Comparison of ENCODE assay signal across 8 mouse cellular contexts in genomic region chr19:34151909-34152308, GRCm38 (mm10). TPM values are rescaled to one million over a fixed set of nuclear protein-coding genes. Genes with fewer than 3 reads are reported as not detected.
A peak's percentile ranks its signal among the peaks of the same experiment; 100 is the strongest.
DNase-seq lines count a peak whose midpoint lies in the region; ATAC-seq and TF ChIP-seq lines count a peak whose summit lies in the region.

No protein-coding gene starts in this region.

- H3K79me2 ChIP-seq in heart, adult 2 months (replicated peaks; ENCODE audit: control insufficient read depth, insufficient read depth, low read length), result no peaks in the 10 kb centered on the region

- ATAC-seq in lung, postnatal 0 days, result no peak

- no peak for DNase-seq in heart, adult 2 months
- no peak for DNase-seq in heart, adult 11 months
- peak; percentile 66 for DNase-seq in lung, postnatal 0 days (ENCODE audit: low spot score)
- DNase-seq in lung, adult 18-20 months, result no peak
- peak; percentile 62 for DNase-seq in adipocyte (ENCODE audit: low spot score)
- peak; percentile 11 to 33 for DNase-seq in natural killer cell, adult 2 months (ENCODE audit: low spot score in 2 of 2)
- DNase-seq in ovary, postnatal 10 days (ENCODE audit: low spot score), result no peak
- DNase-seq in kidney, adult 8-10 months, result no peak

- no peak overlapping the region for H3K4me2 ChIP-seq in lung, postnatal 0 days (replicated peaks; ENCODE audit: low read depth, low read length)

- TF ChIP-seq EP300 in heart, adult 2 months (IDR thresholded peaks at IDR 0.05; ENCODE audit: insufficient read depth, low read depth, low read length), result no peak
- no peak for TF ChIP-seq EP300 in lung, postnatal 0 days (IDR thresholded peaks at IDR 0.05)

- 77% methylated on average over 1 of the region's 1 CpGs for WGBS in heart, adult 2 months
- WGBS in lung, postnatal 0 days, result 63% methylated on average over 1 of the region's 1 CpGs

- no peak overlapping the region for H3K9ac ChIP-seq in heart, adult 2 months (ENCODE audit: low read depth, low read length)
- H3K9ac ChIP-seq in lung, postnatal 0 days (replicated peaks; ENCODE audit: low read depth), result no peak overlapping the region

- H3K36me3 ChIP-seq in heart, adult 2 months (ENCODE audit: control insufficient read depth, insufficient read depth, low read length), result no peaks in the 10 kb centered on the region
- no peaks in the 10 kb centered on the region for H3K36me3 ChIP-seq in lung, postnatal 0 days (ENCODE audit: insufficient read depth, low read length)

- no peaks in the 10 kb centered on the region for H3K4me1 ChIP-seq in heart, adult 2 months (ENCODE audit: control insufficient read depth, insufficient read depth, low read length)
- H3K4me1 ChIP-seq in lung, postnatal 0 days (ENCODE audit: insufficient read depth, low read depth, low read length), result no peaks in the 10 kb centered on the region

- H3K27me3 ChIP-seq in heart, adult 2 months (ENCODE audit: control insufficient read depth, insufficient read depth, low read length), result no peaks in the 10 kb centered on the region
- no peaks in the 10 kb centered on the region for H3K27me3 ChIP-seq in lung, postnatal 0 days (replicated peaks; ENCODE audit: insufficient read depth, low read length)

- H3K4me3 ChIP-seq in heart, adult 2 months, result no peak overlapping the region
- no peak overlapping the region for H3K4me3 ChIP-seq in lung, postnatal 0 days (ENCODE audit: low read depth, low read length)

- no peak overlapping the region for H3K27ac ChIP-seq in heart, adult 2 months
- no peak overlapping the region for H3K27ac ChIP-seq in lung, postnatal 0 days (ENCODE audit: low read length)

- no peak for TF ChIP-seq POLR2A in heart, adult 2 months (IDR thresholded peaks at IDR 0.05; ENCODE audit: insufficient read depth, low read depth, low read length)

- intact Hi-C loops in heart, adult 2 months (cut with DNase I), result no loop called here

- no peaks in the 10 kb centered on the region for H3K9me3 ChIP-seq in lung, postnatal 0 days (ENCODE audit: low read length)

- peak; percentile 79 for TF ChIP-seq CTCF in heart, adult 2 months (IDR thresholded peaks at IDR 0.05)
- peak; percentile 75 for TF ChIP-seq CTCF in lung, postnatal 0 days (IDR thresholded peaks at IDR 0.05)

RNA-seq across cellular contexts. Expression of gene Ankrd22, which starts 13.9 kb away (rescaled TPM):
- total RNA-seq in heart, adult 2 months (2021), result not detected
- 0.10 TPM in 1 of 2 replicates, not detected in the other for polyA plus RNA-seq in heart, adult 2 months (2012; rRNA removed)
- polyA plus RNA-seq in lung, postnatal 0 days (2015; fragmentation: Nextera tagmentation; extraction: Ambion mirVana), result 0.05 and 0.14 TPM in 2 replicates

RNA-seq across cellular contexts. Expression of gene Stambpl1, which starts 40.1 kb away (rescaled TPM):
- 1 to 10 TPM; 3.0 to 3.5 TPM for total RNA-seq in heart, adult 2 months (2021)
- polyA plus RNA-seq in heart, adult 2 months (2012; rRNA removed), result 3.6 TPM in 2 replicates
- polyA plus RNA-seq in lung, postnatal 0 days (2015; fragmentation: Nextera tagmentation; extraction: Ambion mirVana), result 7.5 and 9.7 TPM in 2 replicates

RNA-seq across cellular contexts. Expression of gene Lipm, which starts 51.2 kb away (rescaled TPM):
- total RNA-seq in heart, adult 2 months (2021), result not detected
- not detected in 2 replicates for polyA plus RNA-seq in heart, adult 2 months (2012; rRNA removed)
- not detected in 2 replicates for polyA plus RNA-seq in lung, postnatal 0 days (2015; fragmentation: Nextera tagmentation; extraction: Ambion mirVana)

Comparison
In these comparisons a context has a peak if more than half of its experiments do, and no peak if none do; other contexts are left out.
1. DNase-seq: peak in lung, postnatal 0 days (single experiment), adipocyte (single experiment) and natural killer cell, adult 2 months (2 of 2); none in heart, adult 2 months (0 of 2), heart, adult 11 months (single experiment), lung, adult 18-20 months (0 of 2), ovary, postnatal 10 days (single experiment) and kidney, adult 8-10 months (0 of 2).